Mouse (Mus musculus) retina, adult 2 months (tissue): ENCODE measurements around the gene Tmem72.

ENCODE experiments used
- DNase-seq: peaks from one replicate; pipeline ENCODE4 v3.0.0-alpha.2; 2012; ENCODE audit warnings: low read depth, low spot score

Gene Tmem72

DNA sequence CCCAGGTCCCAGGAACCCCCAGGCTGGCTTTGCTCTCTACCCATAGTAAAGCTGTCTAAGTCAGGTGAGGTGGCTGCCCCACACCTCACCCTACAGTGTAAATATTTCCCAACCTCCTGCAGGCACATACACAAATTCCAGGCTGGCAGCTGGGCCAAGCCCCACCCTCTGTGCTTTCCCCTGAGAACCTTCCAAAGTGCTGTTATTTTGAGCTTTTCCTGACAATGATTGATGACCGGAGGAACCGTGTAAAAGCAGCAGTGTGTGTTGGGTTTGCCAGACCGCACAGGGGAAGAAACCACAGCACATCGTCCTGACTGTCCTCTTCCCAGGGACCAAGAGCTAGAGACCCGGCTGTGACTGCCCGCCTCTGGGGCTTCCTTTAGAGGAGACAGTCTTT is 66.3 kb downstream of the Tmem72 start, which contains the start of gene Depp1:
Depp1 (plus strand) TSS at position 204 of the 400 bp plus-strand sequence.
- no peak for DNase-seq

GRCm38 (mm10) chr6:116649811-116650210 is 66.9 kb downstream of the Tmem72 start:
- no peak for DNase-seq

DNA sequence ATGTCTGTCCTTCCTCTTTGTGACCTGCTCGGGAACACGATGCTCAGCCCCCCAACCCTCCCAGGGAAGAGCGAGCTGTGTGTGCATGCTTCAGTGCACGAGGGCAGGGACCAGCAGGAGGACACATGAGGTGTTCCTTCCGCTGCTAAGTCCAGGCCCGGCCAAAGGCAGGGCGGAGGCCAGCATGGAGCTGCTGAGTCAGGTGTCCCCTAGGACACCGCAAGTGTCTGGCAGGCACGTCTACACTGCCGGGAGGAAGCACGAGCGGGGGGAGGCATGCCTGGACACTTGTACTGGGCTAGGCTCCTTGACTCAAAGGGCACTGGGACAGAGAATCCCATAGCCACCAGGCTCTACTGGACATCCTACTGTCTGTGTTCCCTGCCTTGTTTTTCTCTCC is 69.0 kb downstream of the Tmem72 start:
- DNase-seq, result no peak

- DNase-seq, result no peak
Measured at GRCm38 (mm10) chr6:116644335-116644734, 72.4 kb downstream of the Tmem72 start.

DNA sequence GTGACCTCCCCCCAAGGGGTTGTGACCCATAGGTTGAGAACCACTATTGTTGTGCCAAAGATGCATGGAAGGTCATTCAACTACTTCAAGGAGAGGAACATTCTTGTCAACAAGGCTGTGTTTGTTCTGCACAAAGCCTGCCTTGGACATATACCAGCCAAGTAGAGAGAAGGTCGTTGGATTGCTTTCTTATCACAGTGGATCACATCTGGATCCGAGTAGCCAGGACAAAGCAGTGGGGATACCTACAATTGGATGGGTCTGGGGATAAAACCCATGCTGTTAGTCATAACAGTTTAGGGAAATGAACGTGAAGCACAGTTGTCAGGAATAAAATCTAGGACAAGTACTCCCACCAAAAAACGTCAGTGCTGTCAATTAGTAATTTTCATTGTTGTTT is 72.8 kb downstream of the Tmem72 start:
- DNase-seq, result no peak

- no peak for DNase-seq
Measured at GRCm38 (mm10) chr6:116642942-116643341, 73.8 kb downstream of the Tmem72 start.

DNA sequence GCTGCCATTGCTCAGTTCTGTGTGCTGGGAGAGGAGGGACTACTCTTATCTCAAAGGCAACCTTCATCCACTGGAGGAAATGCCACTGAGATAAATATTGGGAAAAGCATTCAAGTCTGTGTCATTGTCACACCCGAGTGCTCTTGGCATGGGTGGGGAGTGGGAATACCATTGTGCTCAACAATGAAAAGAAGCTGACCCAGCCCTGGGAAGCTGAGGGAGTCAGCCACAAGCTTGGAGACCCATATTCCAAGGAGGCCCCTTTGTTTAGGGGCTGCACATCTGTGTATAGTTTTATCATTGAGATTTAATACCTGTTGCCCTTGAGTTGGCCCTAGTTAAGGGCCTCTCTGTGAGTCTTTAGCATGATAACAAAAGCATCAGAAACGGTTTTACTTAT is 77.0 kb downstream of the Tmem72 start:
- DNase-seq, result no peak

GRCm38 (mm10) chr6:116638871-116639270 is 77.8 kb downstream of the Tmem72 start:
- no peak for DNase-seq

DNA sequence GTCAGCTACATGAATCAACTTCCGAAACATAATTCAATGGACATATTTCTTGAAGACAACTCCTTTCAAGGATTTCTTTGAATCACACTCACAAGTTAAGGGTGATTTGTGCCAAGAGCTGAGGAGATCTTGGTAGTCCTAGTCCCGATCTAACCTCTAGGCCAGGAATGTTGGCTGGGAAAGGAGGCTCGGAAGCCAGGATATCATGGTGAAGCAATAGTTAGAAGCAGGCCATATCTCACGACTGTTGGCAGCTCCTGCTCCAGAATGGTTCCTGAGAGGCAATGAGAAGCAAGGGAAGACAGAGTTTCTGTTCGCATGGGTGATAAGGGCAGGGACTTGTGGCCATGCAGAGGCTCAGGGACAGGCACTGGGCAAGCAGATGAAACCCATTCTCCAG is 79.2 kb downstream of the Tmem72 start:
- no peak for DNase-seq

DNA sequence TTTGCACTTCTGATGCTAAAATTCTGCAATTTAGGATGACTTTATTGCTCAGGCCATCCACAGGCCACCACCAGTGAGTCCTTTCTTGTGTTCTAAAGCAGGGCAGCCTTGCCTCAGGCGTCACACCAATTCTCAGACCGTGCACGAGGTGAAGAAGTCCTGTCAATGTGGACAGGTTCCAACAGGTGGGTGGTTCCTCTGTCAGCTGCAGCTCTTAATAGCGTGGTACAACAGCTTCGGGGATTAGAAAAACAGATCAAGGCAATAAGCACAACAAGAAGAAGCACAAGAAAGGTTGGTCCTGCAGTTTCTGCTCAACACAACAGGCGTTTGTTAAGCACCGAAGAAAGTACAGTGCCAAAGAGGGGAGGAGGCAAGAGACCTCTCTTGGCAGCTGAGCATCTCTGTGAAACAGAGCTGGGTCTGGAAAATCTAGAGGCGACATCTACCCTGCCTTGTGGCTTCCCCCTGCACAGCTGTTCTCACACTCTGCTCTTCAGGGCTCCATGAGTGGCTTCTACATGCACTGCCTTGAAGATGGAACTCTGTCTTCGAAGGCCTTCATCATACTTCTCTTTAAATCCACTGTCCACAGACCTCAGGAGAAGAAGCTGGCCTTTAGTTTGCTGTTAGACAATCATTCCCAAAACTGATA is 80.0 kb downstream of the Tmem72 start:
- DNase-seq, result no peak

DNA sequence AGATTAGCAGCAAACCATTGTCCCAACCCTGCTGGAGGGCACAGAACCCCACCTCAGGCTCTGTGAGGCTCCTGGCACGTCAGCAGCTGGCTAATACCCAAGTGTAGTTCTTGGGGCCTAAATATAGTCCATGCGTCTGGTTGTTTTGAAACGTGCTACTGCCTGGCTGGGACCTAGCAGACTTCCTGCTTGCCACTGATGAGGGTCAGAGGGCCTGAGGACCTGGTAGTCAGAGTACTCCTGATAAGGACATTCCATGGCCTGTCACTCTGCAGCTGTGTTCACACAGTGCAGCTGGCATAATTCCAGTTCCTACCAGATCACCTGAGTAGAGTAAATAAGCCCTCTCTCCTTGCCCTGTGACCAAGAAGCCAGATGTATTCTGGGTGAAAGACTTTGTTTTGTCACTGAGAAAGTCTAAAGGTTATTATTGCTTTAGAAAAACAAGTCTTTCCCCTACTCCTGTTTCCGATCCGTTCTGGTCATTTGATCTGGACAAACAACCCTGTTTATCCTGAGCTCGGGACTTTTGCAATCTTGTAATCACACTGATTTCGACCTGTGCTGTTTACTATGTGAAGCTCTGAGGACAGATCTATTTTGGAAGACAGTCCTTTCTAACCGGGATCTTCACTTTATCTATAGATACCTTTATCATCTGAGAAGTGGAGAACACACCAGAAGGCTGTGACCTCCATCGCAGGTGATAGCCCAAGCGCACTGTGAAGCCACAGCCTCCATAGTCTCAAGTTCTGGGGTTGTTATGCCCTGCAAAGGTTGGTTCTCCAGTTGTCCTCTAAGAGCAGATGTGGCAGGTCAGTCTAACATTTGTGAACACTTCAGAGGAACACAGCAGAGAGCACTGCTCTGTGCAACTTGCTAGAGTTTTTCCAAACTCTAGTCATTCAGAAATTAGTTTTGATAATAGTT is 81.2 kb downstream of the Tmem72 start:
- DNase-seq, result no peak

DNA sequence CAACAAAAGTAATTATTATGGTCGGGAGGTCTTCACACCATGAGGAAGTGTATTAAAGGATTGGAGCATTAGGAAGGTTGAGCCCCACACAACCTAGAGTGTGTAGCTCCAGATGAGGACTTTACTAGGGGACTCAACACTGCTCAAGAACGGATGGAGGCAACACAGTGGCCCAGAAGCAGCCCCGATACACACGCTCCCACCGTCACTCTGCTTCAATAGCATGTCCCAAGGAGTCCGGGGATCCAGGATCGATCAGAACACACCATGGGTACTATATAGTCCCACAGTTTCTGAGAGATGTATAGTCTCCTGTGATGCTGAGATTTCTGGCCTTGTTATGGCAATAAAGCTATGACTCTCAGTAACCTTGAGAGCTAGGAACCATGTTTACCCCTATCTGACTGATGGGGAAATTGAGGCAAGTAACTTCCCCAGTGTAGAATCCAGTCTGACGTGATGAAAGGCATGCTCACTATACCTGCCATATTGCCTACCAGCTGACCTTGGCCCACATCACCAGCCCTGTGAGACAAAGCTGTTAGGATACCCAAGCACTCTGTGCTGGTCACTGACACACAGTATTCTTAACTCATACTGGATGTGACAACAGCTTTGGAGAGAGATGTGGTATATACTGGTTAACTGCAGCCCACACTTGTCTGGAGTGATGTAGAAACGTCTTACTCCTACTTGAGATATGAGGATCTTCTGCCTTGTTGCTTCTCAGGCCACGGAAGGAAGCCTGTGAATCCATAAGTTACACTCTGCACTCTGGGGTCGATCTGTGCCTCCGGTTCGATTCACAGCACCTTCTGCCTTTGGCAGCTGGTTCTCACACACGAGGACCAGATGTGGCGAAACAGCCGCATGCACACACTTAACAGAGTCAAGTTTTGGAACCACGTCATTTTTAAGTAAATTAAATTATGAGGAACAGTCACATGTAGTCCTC is 82.7 kb downstream of the Tmem72 start:
- no peak for DNase-seq

DNA sequence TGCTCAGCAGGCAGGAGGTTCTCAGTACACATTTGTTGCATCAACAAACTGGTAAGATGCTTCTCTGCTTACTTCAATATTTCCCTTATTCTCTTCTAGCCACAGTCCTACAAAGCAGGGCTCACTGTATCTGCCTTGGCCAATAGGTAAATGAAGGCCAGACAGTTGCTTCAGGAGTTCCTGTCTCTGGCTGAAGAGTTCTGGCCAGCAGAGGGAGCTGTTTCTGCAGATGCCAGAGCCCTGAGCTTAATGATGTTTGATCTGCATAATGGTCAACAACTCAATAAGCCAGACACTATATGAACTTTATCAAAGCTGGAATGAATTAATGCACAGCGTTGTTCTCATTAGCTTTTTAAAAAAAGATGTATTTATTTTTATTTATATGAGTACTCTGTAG is 84.6 kb downstream of the Tmem72 start:
- DNase-seq, result no peak

- no peak for DNase-seq
Measured at GRCm38 (mm10) chr6:116629766-116630165, 86.9 kb downstream of the Tmem72 start.
